Mouse (Mus musculus): ENCODE measurements at regions not wholly inside any gene's neighbourhood (a gene's known extent, or its start where the extent isn't known, plus 50 kb on each side); places are given as distances from the start of the nearest gene placed in this dataset.
A peak's percentile ranks its signal among the peaks of the same experiment; 100 is the strongest.

DNA sequence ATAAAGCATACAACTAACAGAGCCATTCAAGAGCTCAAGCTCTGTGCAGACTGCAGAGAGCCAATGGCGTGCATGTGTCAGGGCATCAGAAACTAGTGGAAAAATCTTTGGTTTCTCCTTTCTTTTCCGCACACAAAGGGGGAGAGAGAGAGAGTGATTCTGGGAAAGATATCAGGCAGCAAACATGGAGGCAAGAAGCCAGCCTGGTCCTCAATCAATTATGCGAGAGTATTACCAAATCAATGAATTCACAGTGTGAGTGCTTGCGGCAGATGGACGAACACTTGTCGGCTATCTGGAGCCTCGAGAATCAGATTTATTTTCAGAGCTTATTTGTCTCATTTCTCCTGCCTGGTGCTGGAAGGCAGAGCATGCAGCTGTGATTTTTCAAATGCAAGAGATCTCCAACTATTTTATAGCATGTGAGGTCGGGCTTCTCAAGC lies 230.6 kb downstream of the Snx10 start:
- no peak overlapping the region for H3K4me3 ChIP-seq
- no peak overlapping the region for H3K4me2 ChIP-seq (ENCODE audit: low read depth)
- H3K36me3 ChIP-seq (ENCODE audit: control insufficient read depth, insufficient read depth): no peaks in the 10 kb centered on the region
- H3ac ChIP-seq (ENCODE audit: control insufficient read depth, insufficient read length): no peak overlapping the region
- no peak for TF ChIP-seq MYOD1 (IDR thresholded peaks at IDR 0.05; ENCODE audit: control insufficient read depth in 1 of 3, insufficient read length in 2 of 3, low read depth in 2 of 3)
- no peak for TF ChIP-seq TCF12 (IDR thresholded peaks at IDR 0.05; ENCODE audit: insufficient read depth, poor library complexity, severe bottlenecking)
- no peak for TF ChIP-seq SRF (IDR thresholded peaks at IDR 0.05; ENCODE audit: control insufficient read depth, insufficient read length, low read depth)
- no peak for TF ChIP-seq POLR2A (IDR thresholded peaks at IDR 0.05; ENCODE audit: insufficient read length, low read depth)
- TF ChIP-seq E2F4 (IDR thresholded peaks at IDR 0.05; ENCODE audit: insufficient read depth): no peak
- TF ChIP-seq CEBPB (IDR thresholded peaks at IDR 0.05; ENCODE audit: insufficient read depth, poor library complexity, severe bottlenecking): no peak
- no peak for TF ChIP-seq POLR2AphosphoS2 (IDR thresholded peaks at IDR 0.05; ENCODE audit: insufficient read length, low read depth)
- no peak for TF ChIP-seq TCF3 (IDR thresholded peaks at IDR 0.05; ENCODE audit: insufficient read length, low read depth)
- no peak for TF ChIP-seq REST (IDR thresholded peaks at IDR 0.05; ENCODE audit: insufficient read depth, insufficient read length)
- TF ChIP-seq USF1 (IDR thresholded peaks at IDR 0.05; ENCODE audit: low read depth): no peak
- no peak for TF ChIP-seq MYOG (IDR thresholded peaks at IDR 0.05; ENCODE audit: control insufficient read depth in 1 of 3, insufficient read depth in 1 of 3, insufficient read length in 2 of 3, low read depth in 2 of 3)
- H3K27me3 ChIP-seq (ENCODE audit: control insufficient read depth, insufficient read depth, insufficient read length): no peaks in the 10 kb centered on the region
- no peaks in the 10 kb centered on the region for H3K79me2 ChIP-seq (ENCODE audit: control insufficient read depth, insufficient read depth)

DNA sequence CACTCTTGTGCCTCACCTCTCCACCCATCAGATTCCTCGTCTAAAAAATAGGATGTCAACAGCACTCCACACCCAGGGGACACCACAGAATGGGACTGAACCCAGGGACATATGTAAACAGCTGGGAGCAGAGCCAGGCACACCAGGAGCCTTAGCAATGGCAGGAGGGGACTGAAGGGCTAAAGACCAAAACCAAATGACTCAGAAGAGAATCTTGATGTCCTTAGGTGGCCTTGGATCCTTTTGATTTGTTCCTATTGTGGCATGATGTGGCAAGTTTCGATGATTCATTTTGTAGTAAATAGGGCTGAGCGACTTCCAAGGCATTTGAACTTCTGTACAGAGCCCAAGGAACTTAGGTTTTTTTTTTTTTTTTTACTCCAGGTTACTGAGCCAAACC lies 233.4 kb downstream of the Snx10 start:
- Histone ChIP-seq H3K27me3 (ENCODE audit: control insufficient read depth, insufficient read depth, insufficient read length) (no peaks in the 10 kb centered on the region), H3K79me2 (ENCODE audit: control insufficient read depth, insufficient read depth) (no peaks in the 10 kb centered on the region), H3K36me3 (ENCODE audit: control insufficient read depth, insufficient read depth) (no peaks in the 10 kb centered on the region), H3K4me3 (no peak overlapping the region), H3K4me2 (ENCODE audit: low read depth) (peak overlapping the region; percentile 36), H3ac (ENCODE audit: control insufficient read depth, insufficient read length) (no peak overlapping the region)
- TF ChIP-seq POLR2AphosphoS2 (IDR thresholded peaks at IDR 0.05; ENCODE audit: insufficient read length, low read depth): no peak
- no peak for TF ChIP-seq POLR2A (IDR thresholded peaks at IDR 0.05; ENCODE audit: insufficient read length, low read depth)
- peak; percentile 39; the same call in 1 of the 2 replicates for TF ChIP-seq CEBPB (IDR thresholded peaks at IDR 0.05; ENCODE audit: insufficient read depth, poor library complexity, severe bottlenecking)
- no peak for TF ChIP-seq E2F4 (IDR thresholded peaks at IDR 0.05; ENCODE audit: insufficient read depth)

DNA sequence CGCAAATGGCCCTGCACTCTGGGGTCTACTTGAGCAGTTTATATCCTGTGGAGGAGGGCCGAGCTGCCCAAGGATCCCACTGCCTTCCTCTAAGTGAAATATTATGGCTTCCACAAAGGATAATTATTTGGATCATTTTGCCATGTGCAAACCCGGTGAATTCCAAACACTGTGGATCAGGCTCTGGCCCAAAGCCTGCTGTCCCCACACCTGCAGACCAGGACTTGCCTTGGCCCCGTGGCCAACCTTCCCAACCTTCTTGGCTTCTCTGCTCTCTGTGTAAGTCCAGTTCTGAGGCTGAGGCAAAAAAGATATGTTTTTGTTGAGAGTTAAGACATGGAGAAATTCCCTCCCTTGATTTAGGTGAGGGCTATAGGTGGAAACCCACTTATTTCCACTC lies 234.0 kb downstream of the Snx10 start:
- Histone ChIP-seq H3K4me3 (no peak overlapping the region), H3K36me3 (ENCODE audit: control insufficient read depth, insufficient read depth) (no peaks in the 10 kb centered on the region)

DNA sequence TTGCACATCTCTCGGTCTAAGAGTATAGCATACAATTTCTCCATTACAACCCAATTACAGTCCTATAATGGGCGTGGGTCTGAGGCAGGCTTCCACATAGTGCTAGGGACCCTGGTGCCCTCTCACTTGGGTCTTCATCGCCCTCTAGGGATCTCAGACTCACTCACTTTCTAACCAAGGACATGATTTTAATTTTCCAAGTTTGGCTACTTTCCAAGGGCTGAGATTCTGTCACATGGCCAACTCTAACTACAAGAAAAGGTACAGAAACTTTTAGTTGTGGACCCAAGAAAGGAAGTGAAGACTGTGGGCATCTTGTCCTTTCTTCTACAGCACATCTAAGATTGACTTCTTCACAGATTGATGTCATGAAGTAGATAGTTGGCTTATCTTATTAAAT lies 235.1 kb downstream of the Snx10 start:
- TF ChIP-seq POLR2A (IDR thresholded peaks at IDR 0.05; ENCODE audit: insufficient read length, low read depth): no peak
- no peak for TF ChIP-seq MAX (IDR thresholded peaks at IDR 0.05; ENCODE audit: low read depth)
- no peak for TF ChIP-seq SRF (IDR thresholded peaks at IDR 0.05; ENCODE audit: control insufficient read depth, insufficient read length, low read depth)
- no peak overlapping the region for H3ac ChIP-seq (ENCODE audit: control insufficient read depth, insufficient read length)
- H3K27me3 ChIP-seq (ENCODE audit: control insufficient read depth, insufficient read depth, insufficient read length): no peaks in the 10 kb centered on the region
- no peak overlapping the region for H3K4me3 ChIP-seq
- no peak overlapping the region for H3K4me2 ChIP-seq (ENCODE audit: low read depth)
- no peaks in the 10 kb centered on the region for H3K79me2 ChIP-seq (ENCODE audit: control insufficient read depth, insufficient read depth)
- H3K36me3 ChIP-seq (ENCODE audit: control insufficient read depth, insufficient read depth): no peaks in the 10 kb centered on the region

More for the DNA sequence above, 234.0 kb downstream of the Snx10 start:
- Histone ChIP-seq H3ac (ENCODE audit: control insufficient read depth, insufficient read length) (no peak overlapping the region), H3K79me2 (ENCODE audit: control insufficient read depth, insufficient read depth) (no peaks in the 10 kb centered on the region), H3K27me3 (ENCODE audit: control insufficient read depth, insufficient read depth, insufficient read length) (no peaks in the 10 kb centered on the region), H3K4me2 (ENCODE audit: low read depth) (peak overlapping the region; percentile 36)
- no peak for TF ChIP-seq MAX (IDR thresholded peaks at IDR 0.05; ENCODE audit: low read depth)
- TF ChIP-seq SRF (IDR thresholded peaks at IDR 0.05; ENCODE audit: control insufficient read depth, insufficient read length, low read depth): no peak
- TF ChIP-seq TCF12 (IDR thresholded peaks at IDR 0.05; ENCODE audit: insufficient read depth, poor library complexity, severe bottlenecking): no peak
- TF ChIP-seq TCF3 (IDR thresholded peaks at IDR 0.05; ENCODE audit: insufficient read length, low read depth): no peak
- no peak for TF ChIP-seq REST (IDR thresholded peaks at IDR 0.05; ENCODE audit: insufficient read depth, insufficient read length)
- TF ChIP-seq MYOD1 (IDR thresholded peaks at IDR 0.05; ENCODE audit: control insufficient read depth in 1 of 3, insufficient read length in 2 of 3, low read depth in 2 of 3): no peak
- no peak for TF ChIP-seq MYOG (IDR thresholded peaks at IDR 0.05; ENCODE audit: control insufficient read depth in 1 of 3, insufficient read depth in 1 of 3, insufficient read length in 2 of 3, low read depth in 2 of 3)
- TF ChIP-seq CEBPB (IDR thresholded peaks at IDR 0.05; ENCODE audit: insufficient read depth, poor library complexity, severe bottlenecking): no peak

DNA sequence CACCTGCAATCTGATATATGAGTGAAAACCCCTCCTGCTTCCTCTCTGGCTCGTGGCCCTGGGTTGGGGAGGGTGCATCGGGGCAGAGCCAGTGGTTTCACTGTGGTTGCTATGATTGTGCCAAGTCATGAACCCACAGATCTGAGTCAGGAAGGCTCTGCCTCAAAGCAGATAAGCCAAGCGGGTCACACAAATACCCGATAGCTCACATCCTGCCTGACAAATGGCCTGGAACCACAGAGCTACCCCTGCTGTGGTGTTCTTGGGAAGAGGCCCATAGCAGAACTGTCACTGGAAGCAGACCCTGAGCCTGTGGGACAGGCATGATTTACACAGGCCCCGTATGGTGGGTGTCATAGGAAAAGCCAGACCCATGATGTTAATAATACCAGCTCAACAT lies 236.7 kb downstream of the Snx10 start:
- Histone ChIP-seq H3ac (ENCODE audit: control insufficient read depth, insufficient read length) (no peak overlapping the region), H3K4me3 (no peak overlapping the region), H3K4me2 (ENCODE audit: low read depth) (peak overlapping the region; percentile 48), H3K79me2 (ENCODE audit: control insufficient read depth, insufficient read depth) (no peaks in the 10 kb centered on the region), H3K27me3 (ENCODE audit: control insufficient read depth, insufficient read depth, insufficient read length) (no peaks in the 10 kb centered on the region), H3K36me3 (ENCODE audit: control insufficient read depth, insufficient read depth) (no peaks in the 10 kb centered on the region)
- TF ChIP-seq MYOD1 (IDR thresholded peaks at IDR 0.05; ENCODE audit: control insufficient read depth in 1 of 3, insufficient read length in 2 of 3, low read depth in 2 of 3): peak in 1 of 3 experiments; percentile 57
- no peak for TF ChIP-seq CEBPB (IDR thresholded peaks at IDR 0.05; ENCODE audit: insufficient read depth, poor library complexity, severe bottlenecking)
- TF ChIP-seq USF1 (IDR thresholded peaks at IDR 0.05; ENCODE audit: low read depth): no peak
- TF ChIP-seq MYOG (IDR thresholded peaks at IDR 0.05; ENCODE audit: control insufficient read depth in 1 of 3, insufficient read depth in 1 of 3, insufficient read length in 2 of 3, low read depth in 2 of 3): peak in 1 of 3 experiments; percentile 62
- no peak for TF ChIP-seq POLR2A (IDR thresholded peaks at IDR 0.05; ENCODE audit: insufficient read length, low read depth)

All from myocyte (in vitro differentiated cells).